Mouse (Mus musculus): ENCODE data around the gene Galnt3. TPM values are rescaled to one million over a fixed set of nuclear protein-coding genes. Genes with fewer than 3 reads are reported as not detected.

Galnt3 gene
- polyA plus RNA-seq, 1 experiment from 2014 or later, result 0.60 TPM

DNA sequence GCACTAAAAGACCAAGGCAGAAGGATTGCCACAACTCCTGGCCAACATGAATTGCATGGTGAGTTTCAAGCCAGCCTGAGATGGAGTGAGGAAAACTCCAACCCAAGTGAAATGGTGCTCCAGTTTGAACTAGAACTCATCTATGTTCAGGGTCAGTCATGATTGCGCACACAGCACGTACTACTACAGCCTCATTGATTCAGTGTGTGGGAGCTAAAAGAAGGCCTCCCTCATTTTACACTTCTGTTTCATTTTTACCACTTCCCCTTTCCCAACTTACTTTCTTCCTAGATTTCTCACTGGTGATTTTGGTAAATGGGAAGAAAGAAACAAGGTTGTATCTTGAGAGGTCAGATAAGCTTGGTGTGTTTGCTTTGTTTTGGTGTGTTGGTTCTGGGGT is 17.5 kb upstream of the Galnt3 start:
- DNase-seq (ENCODE audit: extremely low spot score, low spot score), result no peak

DNA sequence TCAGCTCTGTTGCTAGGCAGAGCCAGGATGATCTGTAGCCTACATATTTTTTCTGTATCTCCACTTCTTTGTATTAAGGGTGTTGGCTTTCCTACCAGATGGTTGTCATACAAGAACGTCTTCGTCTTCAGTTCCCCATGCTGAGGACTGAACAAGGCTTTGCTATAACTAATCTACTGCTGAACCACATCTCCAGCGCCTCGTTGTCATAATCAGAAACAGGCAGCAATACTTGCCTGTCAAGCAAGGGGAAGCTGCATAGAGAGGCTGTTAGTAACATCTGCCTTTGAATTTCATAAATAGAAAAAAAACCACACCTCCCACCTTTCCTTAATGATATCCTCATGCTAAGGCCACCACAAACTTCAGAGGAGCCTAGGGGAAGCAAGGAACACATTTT is 15.5 kb upstream of the Galnt3 start:
- Histone ChIP-seq H3K9me3 (no peaks in the 10 kb centered on the region), H3K27me3 (ENCODE audit: poor library complexity, severe bottlenecking) (no peaks in the 10 kb centered on the region), H3K36me3 (replicated peaks) (no peaks in the 10 kb centered on the region), H3K27ac (no peak overlapping the region), H3K4me1 (no peaks in the 10 kb centered on the region), H3K4me3 (no peak overlapping the region)
- no peak for DNase-seq (ENCODE audit: extremely low spot score, low spot score)
- WGBS, result 70% methylated on average over 4 of the region's 4 CpGs

More for the DNA sequence above, 17.5 kb upstream of the Galnt3 start:
- Histone ChIP-seq H3K4me1 (peaks cover 5% of the 10 kb centered on the region), H3K9me3 (no peaks in the 10 kb centered on the region), H3K36me3 (replicated peaks) (no peaks in the 10 kb centered on the region), H3K27me3 (ENCODE audit: poor library complexity, severe bottlenecking) (no peaks in the 10 kb centered on the region), H3K4me3 (no peak overlapping the region), H3K27ac (no peak overlapping the region)
- 96% methylated on average over 2 of the region's 2 CpGs for WGBS

DNA sequence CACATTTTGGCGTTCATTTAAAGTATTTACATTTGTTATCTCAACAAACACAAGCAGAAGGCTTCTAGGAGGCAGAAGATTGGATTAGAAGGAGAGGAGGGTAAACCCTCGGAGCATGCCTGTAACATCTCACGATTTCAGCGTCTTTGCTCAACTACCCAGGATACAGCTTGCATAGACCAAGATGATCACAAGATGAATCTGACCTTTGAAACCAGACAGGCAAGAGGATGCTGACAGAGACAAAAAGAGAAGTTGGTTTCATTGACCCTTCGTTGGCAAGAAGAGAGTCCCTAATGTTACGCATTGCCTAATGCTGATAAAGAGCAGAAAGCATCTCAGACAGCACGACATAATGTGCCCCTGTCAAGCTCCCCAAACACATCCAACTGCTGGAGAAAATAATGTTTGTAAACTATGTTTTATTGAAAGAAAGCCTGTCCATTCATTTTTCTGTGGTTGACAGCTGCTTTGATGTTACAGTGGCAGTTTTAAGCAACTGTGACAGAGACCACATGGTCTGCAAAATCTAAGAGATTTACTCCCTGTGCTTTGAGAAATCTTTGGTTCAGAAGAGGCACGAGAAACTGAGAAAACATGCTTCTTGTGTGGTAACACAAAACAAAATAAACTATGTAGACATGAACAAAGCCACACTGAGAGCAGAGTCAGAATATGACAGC is 7.2 kb upstream of the Galnt3 start:
- WGBS, result 86% methylated on average over 8 of the region's 8 CpGs

DNA sequence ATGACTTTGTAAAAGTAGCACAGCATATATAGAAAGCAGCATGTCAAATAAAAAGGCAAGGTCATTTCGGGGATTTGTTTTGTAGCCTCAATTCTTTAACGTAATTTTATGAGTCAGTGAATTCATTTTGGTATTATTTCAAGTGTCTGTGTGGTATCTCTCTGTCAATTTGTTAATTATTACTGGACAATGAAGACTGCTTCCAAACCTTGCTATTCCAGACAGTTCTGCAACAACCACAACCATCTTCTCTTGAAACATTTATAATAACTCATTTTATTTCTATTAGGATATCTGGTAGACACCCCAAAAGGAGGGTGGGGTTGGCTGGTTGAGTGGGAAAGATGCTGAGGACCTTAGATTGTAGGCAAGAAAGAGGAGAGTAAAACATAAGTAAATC is 4.1 kb upstream of the Galnt3 start:
- 90% methylated on average over 2 of the region's 2 CpGs for WGBS
- H3K27ac ChIP-seq, result no peak overlapping the region
- H3K4me3 ChIP-seq, result no peak overlapping the region
- H3K9me3 ChIP-seq, result no peaks in the 10 kb centered on the region
- H3K4me1 ChIP-seq, result peaks cover 13% of the 10 kb centered on the region
- no peaks in the 10 kb centered on the region for H3K36me3 ChIP-seq (replicated peaks)
- no peak for DNase-seq (ENCODE audit: extremely low spot score, low spot score)
- H3K27me3 ChIP-seq (ENCODE audit: poor library complexity, severe bottlenecking), result peaks cover 34% of the 10 kb centered on the region

More for the DNA sequence above, 7.2 kb upstream of the Galnt3 start:
- peaks cover 3% of the 10 kb centered on the region for H3K27me3 ChIP-seq (ENCODE audit: poor library complexity, severe bottlenecking)
- H3K4me3 ChIP-seq, result no peak overlapping the region
- DNase-seq (ENCODE audit: extremely low spot score, low spot score), result no peak
- no peaks in the 10 kb centered on the region for H3K9me3 ChIP-seq
- no peaks in the 10 kb centered on the region for H3K36me3 ChIP-seq (replicated peaks)
- no peaks in the 10 kb centered on the region for H3K4me1 ChIP-seq
- no peak overlapping the region for H3K27ac ChIP-seq

DNA sequence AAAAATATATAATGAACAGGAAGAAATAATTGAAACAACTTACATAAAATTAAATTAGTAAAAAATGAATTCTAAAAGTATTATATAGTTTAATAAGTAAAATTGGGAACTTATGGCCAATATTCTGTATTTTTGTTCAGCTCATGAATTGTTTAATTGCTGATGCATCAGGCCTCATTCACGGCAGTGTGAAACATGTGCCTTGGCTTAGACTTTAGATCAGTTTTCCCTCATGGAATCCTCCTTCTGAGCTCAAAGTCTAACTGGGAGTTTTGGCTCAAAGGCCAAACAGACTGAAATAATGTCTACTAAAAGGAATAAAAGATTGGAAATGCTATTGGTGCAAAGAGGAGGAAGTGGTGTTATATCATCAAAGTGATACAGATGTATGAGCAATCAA is 2.7 kb upstream of the Galnt3 start:
- 89% methylated on average over 1 of the region's 1 CpGs for WGBS
- H3K27ac ChIP-seq, result no peak overlapping the region
- H3K4me1 ChIP-seq, result peaks cover 16% of the 10 kb centered on the region
- no peak overlapping the region for H3K4me3 ChIP-seq
- peaks cover 48% of the 10 kb centered on the region for H3K27me3 ChIP-seq (ENCODE audit: poor library complexity, severe bottlenecking)
- no peaks in the 10 kb centered on the region for H3K9me3 ChIP-seq
- no peaks in the 10 kb centered on the region for H3K36me3 ChIP-seq (replicated peaks)
- DNase-seq (ENCODE audit: extremely low spot score, low spot score), result no peak

DNA sequence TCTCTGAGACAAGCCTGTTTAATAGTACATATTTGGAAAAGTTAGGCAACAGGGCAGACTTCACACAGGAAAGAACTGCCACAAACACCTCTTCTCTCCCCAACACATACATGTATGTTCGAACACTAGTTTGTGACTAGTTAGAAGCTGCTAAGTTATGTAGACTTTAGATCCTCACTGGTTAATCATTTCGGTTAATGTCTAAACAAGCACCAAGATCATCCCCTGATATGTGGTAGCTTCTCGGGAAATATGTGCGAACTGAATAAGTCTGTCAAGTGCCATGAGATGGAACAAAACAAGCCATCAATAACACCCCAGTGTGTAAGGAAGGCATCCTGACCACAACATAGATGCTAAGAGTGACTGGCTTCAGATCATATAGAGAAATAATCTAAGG is 2.1 kb upstream of the Galnt3 start:
- H3K4me3 ChIP-seq, result no peak overlapping the region
- no peaks in the 10 kb centered on the region for H3K36me3 ChIP-seq (replicated peaks)
- H3K4me1 ChIP-seq, result peaks cover 16% of the 10 kb centered on the region
- no peak for DNase-seq (ENCODE audit: extremely low spot score, low spot score)
- WGBS, result 91% methylated on average over 4 of the region's 4 CpGs
- H3K27me3 ChIP-seq (ENCODE audit: poor library complexity, severe bottlenecking), result peaks cover 54% of the 10 kb centered on the region
- H3K27ac ChIP-seq, result no peak overlapping the region
- H3K9me3 ChIP-seq, result no peaks in the 10 kb centered on the region

DNA sequence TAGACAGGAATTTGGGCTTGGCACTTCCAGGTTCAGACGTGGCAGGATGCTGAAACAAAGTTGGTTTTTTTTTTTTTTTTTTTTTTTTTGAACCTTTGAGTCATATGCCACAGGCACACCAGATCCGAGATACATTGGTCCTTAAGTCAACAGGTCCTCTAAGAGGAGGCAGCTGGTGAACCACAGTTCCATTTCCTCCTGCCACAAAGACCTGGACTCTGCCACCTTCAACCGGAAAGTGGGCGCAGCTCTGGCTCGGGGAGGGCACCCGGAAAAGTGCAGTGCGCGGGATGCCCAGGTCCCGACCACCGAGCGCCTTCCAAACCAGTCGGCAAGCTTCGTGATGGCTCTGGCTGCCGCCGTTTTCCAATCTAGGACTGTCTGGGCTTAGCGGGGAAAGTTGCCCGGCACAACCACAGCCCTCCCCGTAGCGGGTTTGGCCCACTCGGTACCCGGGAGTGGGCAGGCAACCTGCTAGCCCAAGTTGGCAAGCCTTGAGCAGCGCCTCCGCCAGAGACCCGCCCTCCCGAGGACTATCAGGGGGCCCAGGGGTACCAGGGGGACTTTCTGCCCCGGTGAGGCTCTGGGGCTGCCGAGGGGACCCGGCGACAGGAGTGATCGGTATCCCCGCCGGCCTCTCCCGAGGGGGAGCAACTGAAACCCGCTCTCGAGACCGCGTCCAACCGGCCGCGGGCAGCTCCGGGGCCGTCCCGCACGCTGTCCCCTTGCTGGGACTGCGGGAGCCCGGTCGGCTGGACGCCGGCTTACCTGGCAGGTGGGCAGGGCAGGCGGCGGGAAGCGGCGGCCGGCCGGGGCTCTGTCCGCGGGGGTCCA is 821 bp downstream of the Galnt3 start:
- WGBS, result under 1% methylated on average over 55 of the region's 57 CpGs
- H3K4me1 ChIP-seq, result peaks cover 16% of the 10 kb centered on the region
- H3K9me3 ChIP-seq, result no peaks in the 10 kb centered on the region
- H3K27me3 ChIP-seq (ENCODE audit: poor library complexity, severe bottlenecking), result peaks cover 57% of the 10 kb centered on the region
- H3K27ac ChIP-seq, result peak overlapping the region; percentile 65
- peak overlapping the region; percentile 81 for H3K4me3 ChIP-seq
- DNase-seq (ENCODE audit: extremely low spot score, low spot score), result peak; percentile 55
- H3K36me3 ChIP-seq (replicated peaks), result no peaks in the 10 kb centered on the region

DNA sequence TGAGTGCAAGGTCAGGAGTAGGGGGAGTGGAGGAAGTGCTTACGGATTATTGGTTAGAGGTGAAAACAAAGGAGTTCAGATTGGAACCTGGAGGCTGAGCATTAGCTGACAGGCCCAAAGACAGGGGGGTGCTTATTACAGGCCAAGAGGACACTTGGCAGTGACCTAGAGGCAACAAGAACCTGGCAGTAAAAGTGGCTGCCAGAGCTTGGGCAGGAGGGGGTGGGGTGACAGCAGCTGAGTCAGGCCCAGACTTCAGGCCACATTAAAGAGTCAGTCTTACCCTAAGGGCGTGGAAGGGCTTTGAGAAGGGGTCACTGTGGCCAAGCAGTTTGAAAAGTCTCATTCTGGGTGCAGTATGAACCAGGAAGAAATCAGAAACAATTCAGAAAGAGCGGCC is 7.1 kb downstream of the Galnt3 start:
- no peak overlapping the region for H3K4me3 ChIP-seq
- H3K36me3 ChIP-seq (replicated peaks), result no peaks in the 10 kb centered on the region
- H3K9me3 ChIP-seq, result no peaks in the 10 kb centered on the region
- peaks cover 10% of the 10 kb centered on the region for H3K4me1 ChIP-seq
- H3K27ac ChIP-seq, result 0 out of 2 replicates have a peak overlapping the region, but pooled peaks have one; percentile 35
- WGBS, result 62% methylated on average over 3 of the region's 3 CpGs
- peaks cover 11% of the 10 kb centered on the region for H3K27me3 ChIP-seq (ENCODE audit: poor library complexity, severe bottlenecking)
- DNase-seq (ENCODE audit: extremely low spot score, low spot score), result no peak

DNA sequence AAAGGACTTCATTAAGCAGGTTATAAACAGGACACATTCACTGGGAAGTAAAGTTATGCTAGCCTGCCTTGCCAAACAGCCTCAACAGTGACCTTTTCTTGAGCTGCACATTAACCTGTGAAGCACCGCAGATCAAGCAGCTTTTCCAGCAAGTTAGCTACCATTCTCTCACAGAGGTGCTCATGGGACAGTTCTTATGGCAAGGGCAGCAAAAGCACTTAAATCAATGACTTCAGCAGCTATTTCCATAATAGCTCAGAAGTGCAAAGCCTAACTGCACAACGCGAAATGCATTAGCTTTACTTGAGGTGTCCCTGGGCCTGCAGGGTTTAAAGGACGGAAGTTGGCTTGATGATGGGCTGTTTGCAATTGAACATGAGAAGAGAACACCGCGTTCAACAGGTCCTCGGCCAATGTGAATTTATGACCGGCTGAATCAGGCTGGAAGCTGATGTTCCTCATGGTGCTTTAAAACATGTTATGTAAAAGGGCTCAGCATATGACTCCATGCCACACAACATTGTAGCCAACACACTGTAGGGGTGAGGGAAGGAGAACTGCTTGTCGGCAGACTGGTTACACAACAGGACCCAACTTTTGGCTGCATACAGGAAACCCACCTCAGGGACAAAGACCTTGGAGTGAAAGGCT is 16.8 kb downstream of the Galnt3 start:
- no peak for DNase-seq (ENCODE audit: extremely low spot score, low spot score)
- 93% methylated on average over 9 of the region's 9 CpGs for WGBS

DNA sequence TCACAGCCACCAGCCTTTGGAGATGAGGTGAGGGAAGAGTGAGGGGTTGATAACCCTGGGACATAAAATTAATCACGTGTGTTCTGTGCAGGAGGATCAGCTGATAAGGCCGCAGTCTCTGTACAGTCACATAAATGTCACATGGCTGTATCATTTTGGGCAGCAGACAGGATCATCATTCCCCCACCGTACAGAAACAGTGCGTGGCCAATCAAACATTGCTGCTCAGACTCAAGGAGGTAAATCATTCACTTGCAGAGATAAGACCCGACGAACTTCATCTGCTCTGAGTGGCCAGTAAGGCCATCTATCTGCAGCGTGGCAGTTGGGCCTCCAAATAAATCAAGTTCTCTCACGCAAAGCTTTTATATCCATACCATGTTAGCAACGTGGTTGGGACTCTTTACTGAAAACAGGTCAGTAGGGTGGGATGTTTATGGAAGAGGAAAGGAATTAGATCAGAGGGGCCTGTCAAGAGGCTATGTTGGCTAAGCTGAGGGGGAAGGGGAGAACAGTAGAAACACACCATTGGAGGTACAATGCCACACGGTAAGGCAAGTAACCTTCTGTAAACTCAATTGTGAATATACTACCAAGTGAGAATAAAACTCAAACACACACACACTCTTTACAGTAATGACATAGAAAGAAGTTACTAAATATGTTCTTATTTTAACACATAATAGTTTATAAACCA is 20.9 kb downstream of the Galnt3 start:
- no peak overlapping the region for H3K4me3 ChIP-seq
- H3K27ac ChIP-seq, result no peak overlapping the region
- WGBS, result 90% methylated on average over 10 of the region's 10 CpGs
- H3K27me3 ChIP-seq (ENCODE audit: poor library complexity, severe bottlenecking), result no peaks in the 10 kb centered on the region
- H3K9me3 ChIP-seq, result no peaks in the 10 kb centered on the region
- no peaks in the 10 kb centered on the region for H3K36me3 ChIP-seq (replicated peaks)
- DNase-seq (ENCODE audit: extremely low spot score, low spot score), result no peak
- no peaks in the 10 kb centered on the region for H3K4me1 ChIP-seq

More for the DNA sequence above, 16.8 kb downstream of the Galnt3 start:
- Histone ChIP-seq H3K27me3 (ENCODE audit: poor library complexity, severe bottlenecking) (no peaks in the 10 kb centered on the region), H3K27ac (no peak overlapping the region), H3K36me3 (replicated peaks) (no peaks in the 10 kb centered on the region), H3K4me1 (no peaks in the 10 kb centered on the region), H3K9me3 (no peaks in the 10 kb centered on the region), H3K4me3 (no peak overlapping the region)

DNA sequence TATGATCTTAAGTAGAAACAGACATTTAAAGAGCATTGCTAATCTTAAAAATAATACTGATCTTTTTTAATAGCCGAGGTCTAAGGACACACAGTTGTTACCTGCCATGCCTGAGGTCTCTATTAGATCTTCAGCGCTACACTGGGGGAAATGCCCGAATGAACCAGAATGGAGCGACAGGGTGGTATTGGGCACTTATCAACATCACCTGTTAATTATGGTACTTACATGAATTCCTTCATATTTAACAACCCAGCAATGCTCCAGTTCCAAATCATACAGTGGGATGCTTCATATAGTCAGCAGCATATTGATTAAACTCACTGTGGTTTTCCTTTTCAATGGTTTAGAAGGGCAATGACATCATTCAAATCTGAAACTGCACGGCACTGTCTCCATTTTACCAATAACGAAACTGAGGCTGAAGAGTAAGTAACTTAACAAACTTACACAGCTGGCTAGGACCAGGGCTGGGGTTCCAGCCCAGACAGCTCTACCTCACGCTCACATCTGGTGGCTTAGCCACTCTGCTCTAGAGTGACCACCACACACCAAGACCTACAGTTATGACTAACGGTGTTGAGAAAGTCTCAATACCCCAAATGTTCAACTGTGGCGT is 23.0 kb downstream of the Galnt3 start:
- Histone ChIP-seq H3K36me3 (replicated peaks) (no peaks in the 10 kb centered on the region), H3K4me3 (no peak overlapping the region), H3K27me3 (ENCODE audit: poor library complexity, severe bottlenecking) (no peaks in the 10 kb centered on the region), H3K4me1 (peaks cover 12% of the 10 kb centered on the region), H3K27ac (no peak overlapping the region), H3K9me3 (no peaks in the 10 kb centered on the region)
- no peak for DNase-seq (ENCODE audit: extremely low spot score, low spot score)
- 93% methylated on average over 9 of the region's 9 CpGs for WGBS

DNA sequence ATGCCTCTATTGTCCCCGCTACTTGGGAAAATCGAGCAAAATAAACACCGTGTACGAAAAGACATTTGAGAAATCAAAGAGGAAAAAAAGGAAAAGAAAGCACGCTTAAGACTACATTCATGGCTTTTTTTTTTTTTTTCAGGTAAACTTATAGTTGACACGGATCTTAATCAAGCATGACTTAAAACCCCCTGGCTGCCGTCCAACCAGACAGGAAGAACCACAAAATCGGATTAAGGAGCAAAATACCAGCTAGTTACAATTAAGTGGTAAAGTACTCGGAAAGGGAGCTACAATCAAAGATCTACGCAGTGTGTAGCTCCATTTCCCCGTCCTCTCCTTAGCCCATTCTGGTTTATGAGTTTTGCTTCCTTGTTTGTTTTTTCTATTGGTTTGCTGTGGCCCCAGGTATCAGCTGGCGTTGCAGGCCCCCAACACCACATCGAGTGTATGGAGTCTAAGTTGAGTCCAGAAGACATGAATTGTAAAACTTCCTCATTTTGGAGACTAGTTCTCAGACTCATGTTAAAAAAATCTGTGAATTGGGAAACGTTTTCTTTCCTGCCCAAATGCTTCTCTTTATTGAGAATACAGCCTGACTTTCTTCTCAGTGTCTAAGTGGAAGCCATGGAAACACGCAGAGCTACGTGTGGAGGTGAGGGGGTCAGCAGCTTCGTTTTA is 24.0 kb downstream of the Galnt3 start:
- H3K27me3 ChIP-seq (ENCODE audit: poor library complexity, severe bottlenecking), result 0 out of 2 replicates have a peak, but pooled peaks cover under 1% of the 10 kb centered on the region
- peaks cover 16% of the 10 kb centered on the region for H3K4me1 ChIP-seq
- no peak for DNase-seq (ENCODE audit: extremely low spot score, low spot score)
- H3K27ac ChIP-seq, result no peak overlapping the region
- H3K36me3 ChIP-seq (replicated peaks), result no peaks in the 10 kb centered on the region
- 76% methylated on average over 17 of the region's 17 CpGs for WGBS
- no peak overlapping the region for H3K4me3 ChIP-seq
- H3K9me3 ChIP-seq, result no peaks in the 10 kb centered on the region

Measured in forebrain, embryonic 10.5 days (tissue).